Mouse (Mus musculus): ENCODE measurements around the gene Eva1b. TPM values are rescaled to one million over a fixed set of nuclear protein-coding genes. Genes with fewer than 3 reads are reported as not detected.

Eva1b gene
- polyA plus RNA-seq, 1 experiment, result 51.6 TPM

DNA sequence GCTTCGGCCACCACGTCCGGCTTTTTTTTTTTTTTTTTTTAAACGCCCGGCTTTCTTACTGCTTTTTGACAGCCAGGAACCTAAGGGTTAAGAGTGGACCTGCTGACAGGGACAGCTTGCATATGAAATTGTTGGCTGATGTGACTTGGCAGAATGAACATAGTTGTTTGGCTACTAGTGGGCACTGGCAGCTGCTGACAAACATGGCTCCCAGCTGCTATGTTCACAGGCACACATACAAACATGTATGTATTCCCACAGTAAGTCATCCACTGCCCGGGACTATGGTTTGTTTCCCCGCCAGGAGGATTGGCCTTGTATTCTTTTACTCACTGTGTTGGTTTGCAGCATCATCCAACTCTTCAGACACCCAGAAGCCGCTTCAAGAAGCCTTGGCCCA is 30.4 kb upstream of the Eva1b start:
- Histone ChIP-seq H3K4me3 (ENCODE audit: insufficient read depth, poor library complexity, severe bottlenecking) (no peak overlapping the region), H3K79me2 (ENCODE audit: control insufficient read depth, insufficient read depth) (peaks cover 100% of the 10 kb centered on the region), H3K79me3 (ENCODE audit: low read depth) (peaks cover 41% of the 10 kb centered on the region), H3K36me3 (ENCODE audit: control insufficient read depth, insufficient read depth) (peaks cover 19% of the 10 kb centered on the region), H3ac (ENCODE audit: control insufficient read depth, insufficient read length, low read depth) (no peak overlapping the region), H3K27me3 (ENCODE audit: control insufficient read depth, insufficient read depth, insufficient read length) (no peaks in the 10 kb centered on the region)
- no peak for TF ChIP-seq CTCF (IDR thresholded peaks at IDR 0.05; ENCODE audit: control insufficient read depth, insufficient read depth, insufficient read length)
- TF ChIP-seq MYOG (IDR thresholded peaks at IDR 0.05; ENCODE audit: control insufficient read depth, extremely low read depth, insufficient read length), result no peak
- TF ChIP-seq MAX (IDR thresholded peaks at IDR 0.05), result no peak
- TF ChIP-seq USF1 (IDR thresholded peaks at IDR 0.05; ENCODE audit: low read depth), result no peak
- no peak for TF ChIP-seq FOSL1 (IDR thresholded peaks at IDR 0.05; ENCODE audit: insufficient read depth, low read length, poor library complexity, severe bottlenecking)
- no peak for TF ChIP-seq CEBPB (IDR thresholded peaks at IDR 0.05; ENCODE audit: low read depth)
- no peak for TF ChIP-seq MYOD1 (IDR thresholded peaks at IDR 0.05; ENCODE audit: control insufficient read depth, insufficient read length, low read depth)

DNA sequence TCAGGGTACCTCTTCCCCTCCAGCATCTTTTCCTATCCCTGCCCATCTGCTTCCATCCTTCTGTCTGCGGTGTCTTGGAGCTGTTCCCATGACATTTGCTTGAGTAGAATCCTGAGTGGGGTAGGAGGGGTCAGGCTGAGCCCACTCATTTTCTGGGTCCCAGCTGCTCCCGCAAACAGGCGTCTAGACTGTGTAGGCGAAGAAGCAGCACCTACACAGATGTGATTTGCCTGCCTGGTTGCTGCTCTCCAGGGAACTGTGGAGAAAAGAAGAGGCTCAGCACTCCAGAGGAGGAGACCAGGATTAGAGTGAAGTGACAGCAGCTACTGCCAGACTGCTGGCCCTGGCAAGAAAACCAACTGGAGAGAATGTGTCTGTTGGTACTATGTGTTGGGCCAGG is 28.9 kb upstream of the Eva1b start:
- Histone ChIP-seq H3K79me3 (ENCODE audit: low read depth) (peaks cover 28% of the 10 kb centered on the region), H3K36me3 (ENCODE audit: control insufficient read depth, insufficient read depth) (peaks cover 25% of the 10 kb centered on the region), H3K4me3 (ENCODE audit: insufficient read depth, poor library complexity, severe bottlenecking) (no peak overlapping the region), H3K79me2 (ENCODE audit: control insufficient read depth, insufficient read depth) (peaks cover 96% of the 10 kb centered on the region), H3ac (ENCODE audit: control insufficient read depth, insufficient read length, low read depth) (no peak overlapping the region), H3K27me3 (ENCODE audit: control insufficient read depth, insufficient read depth, insufficient read length) (no peaks in the 10 kb centered on the region)
- no peak for TF ChIP-seq MYOG (IDR thresholded peaks at IDR 0.05; ENCODE audit: control insufficient read depth, extremely low read depth, insufficient read length)
- no peak for TF ChIP-seq FOSL1 (IDR thresholded peaks at IDR 0.05; ENCODE audit: insufficient read depth, low read length, poor library complexity, severe bottlenecking)
- TF ChIP-seq CTCF (IDR thresholded peaks at IDR 0.05; ENCODE audit: control insufficient read depth, insufficient read depth, insufficient read length), result no peak
- no peak for TF ChIP-seq USF1 (IDR thresholded peaks at IDR 0.05; ENCODE audit: low read depth)
- TF ChIP-seq MYOD1 (IDR thresholded peaks at IDR 0.05; ENCODE audit: control insufficient read depth, insufficient read length, low read depth), result no peak
- no peak for TF ChIP-seq CEBPB (IDR thresholded peaks at IDR 0.05; ENCODE audit: low read depth)
- no peak for TF ChIP-seq MAX (IDR thresholded peaks at IDR 0.05)

DNA sequence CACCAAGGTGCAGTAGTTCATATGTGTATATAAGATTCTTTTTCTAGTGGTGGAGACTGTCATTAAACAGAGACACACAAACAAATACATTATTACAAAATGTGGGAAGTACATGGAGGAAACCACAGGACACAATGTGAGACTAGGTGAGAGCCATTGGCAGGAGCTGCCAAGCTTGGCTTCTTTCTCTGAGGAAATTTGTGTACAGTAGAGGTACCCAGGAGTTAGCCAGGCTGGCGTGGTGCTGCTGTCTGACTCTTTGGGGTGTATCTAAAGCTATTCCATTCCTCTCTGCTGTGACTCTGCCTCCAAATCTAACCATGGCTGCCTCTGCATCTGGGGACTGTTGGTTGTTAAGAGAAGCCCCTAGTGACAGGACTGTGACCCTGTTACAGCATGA is 28.5 kb upstream of the Eva1b start:
- peaks cover 93% of the 10 kb centered on the region for H3K79me2 ChIP-seq (ENCODE audit: control insufficient read depth, insufficient read depth)
- no peak overlapping the region for H3K4me3 ChIP-seq (ENCODE audit: insufficient read depth, poor library complexity, severe bottlenecking)
- H3K79me3 ChIP-seq (ENCODE audit: low read depth), result peaks cover 26% of the 10 kb centered on the region
- H3ac ChIP-seq (ENCODE audit: control insufficient read depth, insufficient read length, low read depth), result no peak overlapping the region
- peaks cover 29% of the 10 kb centered on the region for H3K36me3 ChIP-seq (ENCODE audit: control insufficient read depth, insufficient read depth)
- H3K27me3 ChIP-seq (ENCODE audit: control insufficient read depth, insufficient read depth, insufficient read length), result no peaks in the 10 kb centered on the region
- TF ChIP-seq CTCF (IDR thresholded peaks at IDR 0.05; ENCODE audit: control insufficient read depth, insufficient read depth, insufficient read length), result no peak
- no peak for TF ChIP-seq USF1 (IDR thresholded peaks at IDR 0.05; ENCODE audit: low read depth)
- no peak for TF ChIP-seq MAX (IDR thresholded peaks at IDR 0.05)
- TF ChIP-seq MYOD1 (IDR thresholded peaks at IDR 0.05; ENCODE audit: control insufficient read depth, insufficient read length, low read depth), result no peak
- no peak for TF ChIP-seq FOSL1 (IDR thresholded peaks at IDR 0.05; ENCODE audit: insufficient read depth, low read length, poor library complexity, severe bottlenecking)
- TF ChIP-seq MYOG (IDR thresholded peaks at IDR 0.05; ENCODE audit: control insufficient read depth, extremely low read depth, insufficient read length), result no peak
- TF ChIP-seq CEBPB (IDR thresholded peaks at IDR 0.05; ENCODE audit: low read depth), result no peak

DNA sequence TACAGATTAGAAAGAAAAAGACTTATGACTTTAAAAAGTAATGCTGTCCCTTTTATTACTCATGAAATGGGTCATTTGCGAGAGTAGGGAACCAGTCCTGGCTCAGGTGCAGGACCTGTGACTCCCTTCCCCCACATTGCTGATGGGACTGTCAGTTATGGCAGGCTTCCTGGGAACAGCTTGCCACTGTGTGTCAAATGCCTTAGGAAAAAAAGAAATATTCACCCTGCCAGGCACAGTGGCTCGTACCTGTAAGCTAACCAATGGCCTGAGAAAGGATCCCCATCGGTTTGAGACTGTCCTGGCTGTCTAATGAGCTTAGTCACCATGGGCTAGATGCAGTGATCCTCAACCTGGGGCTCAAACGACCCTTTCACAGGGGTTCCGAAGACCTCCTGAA is 27.5 kb upstream of the Eva1b start:
- no peak overlapping the region for H3K4me3 ChIP-seq (ENCODE audit: insufficient read depth, poor library complexity, severe bottlenecking)
- TF ChIP-seq MYOG (IDR thresholded peaks at IDR 0.05; ENCODE audit: control insufficient read depth, extremely low read depth, insufficient read length) (no peak), FOSL1 (IDR thresholded peaks at IDR 0.05; ENCODE audit: insufficient read depth, low read length, poor library complexity, severe bottlenecking) (no peak), USF1 (IDR thresholded peaks at IDR 0.05; ENCODE audit: low read depth) (no peak), CTCF (IDR thresholded peaks at IDR 0.05; ENCODE audit: control insufficient read depth, insufficient read depth, insufficient read length) (no peak), CEBPB (IDR thresholded peaks at IDR 0.05; ENCODE audit: low read depth) (no peak), MAX (IDR thresholded peaks at IDR 0.05) (no peak), MYOD1 (IDR thresholded peaks at IDR 0.05; ENCODE audit: control insufficient read depth, insufficient read length, low read depth) (no peak)
- H3K79me3 ChIP-seq (ENCODE audit: low read depth), result peaks cover 22% of the 10 kb centered on the region
- peaks cover 83% of the 10 kb centered on the region for H3K79me2 ChIP-seq (ENCODE audit: control insufficient read depth, insufficient read depth)
- H3ac ChIP-seq (ENCODE audit: control insufficient read depth, insufficient read length, low read depth), result no peak overlapping the region
- H3K27me3 ChIP-seq (ENCODE audit: control insufficient read depth, insufficient read depth, insufficient read length), result no peaks in the 10 kb centered on the region
- peaks cover 27% of the 10 kb centered on the region for H3K36me3 ChIP-seq (ENCODE audit: control insufficient read depth, insufficient read depth)

DNA sequence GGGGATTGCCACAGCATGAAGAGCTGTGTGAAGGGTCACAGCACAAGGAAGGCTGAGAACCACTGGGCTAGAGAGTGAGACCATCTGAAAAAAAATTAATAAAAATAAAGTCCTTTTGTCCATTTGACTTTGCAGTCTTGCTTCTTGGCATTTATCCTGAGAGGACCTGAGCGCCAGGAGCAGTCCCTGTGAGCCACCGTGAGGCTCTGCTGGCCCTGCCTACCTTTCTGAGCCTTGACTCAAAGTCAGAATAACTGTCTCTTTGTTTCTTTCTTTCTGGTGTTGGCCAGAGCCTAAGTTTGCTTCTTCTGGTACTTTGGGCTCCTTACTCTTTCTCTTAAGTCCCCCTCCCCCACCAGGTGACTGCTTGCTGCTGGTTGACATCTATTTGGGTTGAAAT is 27.0 kb upstream of the Eva1b start:
- peaks cover 17% of the 10 kb centered on the region for H3K79me3 ChIP-seq (ENCODE audit: low read depth)
- H3K36me3 ChIP-seq (ENCODE audit: control insufficient read depth, insufficient read depth), result peaks cover 31% of the 10 kb centered on the region
- no peaks in the 10 kb centered on the region for H3K27me3 ChIP-seq (ENCODE audit: control insufficient read depth, insufficient read depth, insufficient read length)
- no peak for TF ChIP-seq MYOG (IDR thresholded peaks at IDR 0.05; ENCODE audit: control insufficient read depth, extremely low read depth, insufficient read length)
- no peak overlapping the region for H3K4me3 ChIP-seq (ENCODE audit: insufficient read depth, poor library complexity, severe bottlenecking)
- peaks cover 78% of the 10 kb centered on the region for H3K79me2 ChIP-seq (ENCODE audit: control insufficient read depth, insufficient read depth)
- H3ac ChIP-seq (ENCODE audit: control insufficient read depth, insufficient read length, low read depth), result no peak overlapping the region

DNA sequence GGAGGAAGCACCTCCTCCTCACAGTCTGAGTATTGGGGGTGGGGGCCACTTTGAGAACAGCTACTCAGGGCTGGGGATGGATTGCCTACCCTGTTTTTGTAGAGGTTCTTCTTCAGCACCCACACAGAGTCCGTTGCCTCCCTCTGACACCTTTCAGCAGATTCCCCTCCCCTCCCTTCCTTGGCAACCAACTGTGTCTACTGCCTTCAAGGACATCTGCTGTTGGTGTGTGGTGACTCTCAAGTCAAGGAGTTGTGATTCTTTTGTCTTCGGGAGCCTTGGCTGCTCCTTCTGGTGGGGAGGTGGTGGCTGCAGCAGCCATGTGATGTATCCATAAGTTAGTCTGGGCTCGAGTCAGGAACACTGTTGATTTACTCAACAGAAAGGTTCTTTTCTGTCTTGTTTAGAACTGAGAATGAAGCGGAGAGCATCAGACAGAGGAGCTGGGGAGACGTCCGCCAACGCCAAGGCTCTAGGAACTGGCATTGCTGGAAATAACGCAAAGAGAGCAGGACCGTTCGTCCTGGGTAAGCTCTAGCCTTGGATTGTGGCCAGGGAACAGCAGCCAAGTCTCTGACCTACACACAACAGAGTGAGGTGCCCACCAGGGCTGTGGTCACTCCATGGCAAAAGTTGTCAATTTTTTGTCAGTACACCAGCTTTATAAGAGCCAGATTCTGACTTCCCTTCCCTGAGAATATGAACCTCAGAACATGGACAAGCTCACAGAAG is 24.1 kb upstream of the Eva1b start:
- H3K36me3 ChIP-seq (ENCODE audit: control insufficient read depth, insufficient read depth), result peaks cover 50% of the 10 kb centered on the region
- peaks cover 9% of the 10 kb centered on the region for H3K79me3 ChIP-seq (ENCODE audit: low read depth)
- H3K27me3 ChIP-seq (ENCODE audit: control insufficient read depth, insufficient read depth, insufficient read length), result no peaks in the 10 kb centered on the region
- H3K79me2 ChIP-seq (ENCODE audit: control insufficient read depth, insufficient read depth), result peaks cover 49% of the 10 kb centered on the region
- H3K4me3 ChIP-seq (ENCODE audit: insufficient read depth, poor library complexity, severe bottlenecking), result no peak overlapping the region
- no peak overlapping the region for H3ac ChIP-seq (ENCODE audit: control insufficient read depth, insufficient read length, low read depth)
- TF ChIP-seq USF1 (IDR thresholded peaks at IDR 0.05; ENCODE audit: low read depth), result no peak
- TF ChIP-seq MYOG (IDR thresholded peaks at IDR 0.05; ENCODE audit: control insufficient read depth, extremely low read depth, insufficient read length), result no peak
- no peak for TF ChIP-seq FOSL1 (IDR thresholded peaks at IDR 0.05; ENCODE audit: insufficient read depth, low read length, poor library complexity, severe bottlenecking)
- no peak for TF ChIP-seq CEBPB (IDR thresholded peaks at IDR 0.05; ENCODE audit: low read depth)
- TF ChIP-seq MYOD1 (IDR thresholded peaks at IDR 0.05; ENCODE audit: control insufficient read depth, insufficient read length, low read depth), result no peak
